Comparison of ENCODE assay signal across 7 mouse cellular contexts in the genomic region with DNA sequence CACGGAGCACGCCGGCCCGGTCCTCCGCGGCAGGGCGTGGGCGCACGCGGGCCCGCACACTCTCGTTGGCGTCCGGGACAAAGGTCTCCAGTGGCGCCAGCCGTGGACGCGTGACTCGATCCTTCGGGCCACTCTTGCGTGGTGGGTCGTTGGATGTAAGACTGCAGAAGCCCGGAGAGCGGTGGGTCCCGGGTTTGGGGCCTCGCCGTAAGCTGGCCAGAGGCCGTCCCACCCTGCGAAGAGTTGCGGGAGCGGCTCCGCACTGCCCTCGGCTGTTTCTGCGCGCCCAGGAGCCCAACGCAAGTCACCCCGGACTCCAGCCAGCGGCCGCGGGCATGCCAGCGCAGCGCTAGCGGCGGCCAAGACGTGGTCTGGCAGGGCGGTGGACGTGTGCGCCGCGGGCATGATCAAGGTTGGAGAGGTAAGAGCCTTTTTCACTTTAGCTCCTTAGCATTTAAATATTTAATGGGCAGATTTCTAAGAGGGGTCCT.
DNase-seq lines count a peak whose midpoint lies in the region; ATAC-seq lines count a peak whose summit lies in the region.

No protein-coding gene starts in this region.

- DNase-seq in retina, postnatal 1 day, result peak; percentile 58
- no peak for DNase-seq in retina, embryonic 14.5 days (ENCODE audit: low spot score)
- peak; percentile 74 to 84 for DNase-seq in cerebellum, postnatal 10 days
- DNase-seq in heart, embryonic 10.5 days (ENCODE audit: low spot score), result no peak
- DNase-seq in limb, embryonic 11.5 days (ENCODE audit: low spot score), result peak; percentile 60
- peak; percentile 64 for DNase-seq in neural tube, embryonic 11.5 days (ENCODE audit: low spot score)
- DNase-seq in urinary bladder, postnatal 4 days (ENCODE audit: low spot score in 2 of 2), result no peak

- 3% methylated on average over 50 of the region's 50 CpGs for WGBS in heart, embryonic 10.5 days
- WGBS in limb, embryonic 11.5 days, result 3% methylated on average over 50 of the region's 50 CpGs
- WGBS in neural tube, embryonic 11.5 days, result 2% methylated on average over 48 of the region's 50 CpGs

- peak overlapping the region; percentile 64 for H3K9ac ChIP-seq in limb, embryonic 11.5 days (ENCODE audit: low read length)
- H3K9ac ChIP-seq in neural tube, embryonic 11.5 days (ENCODE audit: low read length), result peak overlapping the region; percentile 91

- H3K4me2 ChIP-seq in limb, embryonic 11.5 days (ENCODE audit: low read depth, severe bottlenecking), result peak overlapping the region; percentile 97
- H3K4me2 ChIP-seq in neural tube, embryonic 11.5 days (ENCODE audit: low read depth), result peak overlapping the region; percentile 79

- no peaks in the 10 kb centered on the region for H3K9me3 ChIP-seq in heart, embryonic 10.5 days
- H3K9me3 ChIP-seq in limb, embryonic 11.5 days (ENCODE audit: control insufficient read depth, low read length), result no peaks in the 10 kb centered on the region
- no peaks in the 10 kb centered on the region for H3K9me3 ChIP-seq in neural tube, embryonic 11.5 days (ENCODE audit: control insufficient read depth, low read length)

- H3K27ac ChIP-seq in heart, embryonic 10.5 days, result peak overlapping the region; percentile 82; the same call in 1 of the 2 replicates
- H3K27ac ChIP-seq in limb, embryonic 11.5 days (replicated peaks; ENCODE audit: low read depth, low read length), result no peak overlapping the region
- H3K27ac ChIP-seq in neural tube, embryonic 11.5 days (ENCODE audit: low read depth, low read length), result peak overlapping the region; percentile 81

- H3K4me3 ChIP-seq in heart, embryonic 10.5 days, result peak overlapping the region; percentile 80
- peak overlapping the region; percentile 65 for H3K4me3 ChIP-seq in limb, embryonic 11.5 days (ENCODE audit: low read depth, low read length)
- peak overlapping the region; percentile 67 for H3K4me3 ChIP-seq in neural tube, embryonic 11.5 days (ENCODE audit: low read depth, low read length)

- H3K36me3 ChIP-seq in heart, embryonic 10.5 days, result no peaks in the 10 kb centered on the region
- no peaks in the 10 kb centered on the region for H3K36me3 ChIP-seq in limb, embryonic 11.5 days (ENCODE audit: control insufficient read depth, insufficient read depth, low read length)
- no peaks in the 10 kb centered on the region for H3K36me3 ChIP-seq in neural tube, embryonic 11.5 days (ENCODE audit: control insufficient read depth, insufficient read depth, low read length)

- peaks cover 24% of the 10 kb centered on the region for H3K4me1 ChIP-seq in heart, embryonic 10.5 days
- H3K4me1 ChIP-seq in limb, embryonic 11.5 days (ENCODE audit: control insufficient read depth, insufficient read depth, low read length), result peaks cover 15% of the 10 kb centered on the region; the same call in 1 of the 2 replicates
- peaks cover 2% of the 10 kb centered on the region; the same call in 1 of the 2 replicates for H3K4me1 ChIP-seq in neural tube, embryonic 11.5 days (ENCODE audit: control insufficient read depth, insufficient read depth, low read length)

- ATAC-seq in limb, embryonic 11.5 days (ENCODE audit: insufficient number of reproducible peaks, low FRiP score, low TSS enrichment, low read depth), result peak; percentile 36; the same call in 1 of the 2 replicates
- ATAC-seq in neural tube, embryonic 11.5 days (ENCODE audit: insufficient read depth, low FRiP score, low TSS enrichment), result 0 out of 2 replicates have a peak, but pooled peaks have one; percentile 15

- peaks cover 96% of the 10 kb centered on the region for H3K27me3 ChIP-seq in heart, embryonic 10.5 days (ENCODE audit: insufficient read depth, poor library complexity, severe bottlenecking)
- peaks cover 63% of the 10 kb centered on the region for H3K27me3 ChIP-seq in limb, embryonic 11.5 days (ENCODE audit: control insufficient read depth, insufficient read depth, low read length)
- H3K27me3 ChIP-seq in neural tube, embryonic 11.5 days (ENCODE audit: control insufficient read depth, insufficient read depth, low read length), result peaks cover 72% of the 10 kb centered on the region

Comparison
In these comparisons a context has a peak if more than half of its experiments do, and no peak if none do; other contexts are left out.
1. DNase-seq: peak in retina, postnatal 1 day (single experiment), cerebellum, postnatal 10 days (2 of 2), limb, embryonic 11.5 days (single experiment) and neural tube, embryonic 11.5 days (single experiment); none in retina, embryonic 14.5 days (single experiment), heart, embryonic 10.5 days (single experiment) and urinary bladder, postnatal 4 days (0 of 2).
2. Peak in every context shown above with its lines, with median percentiles within 50 percentile points of each other: H3K4me3 ChIP-seq.